Comparison of ENCODE assay signal across 8 mouse cellular contexts in genomic region chr17:70852686-70853386, GRCm38 (mm10). TPM values are rescaled to one million over a fixed set of nuclear protein-coding genes. Genes with fewer than 3 reads are reported as not detected.
DNase-seq lines count a peak whose midpoint lies in the region; ATAC-seq and TF ChIP-seq lines count a peak whose summit lies in the region.

No protein-coding gene starts in this region.

- H3K9ac ChIP-seq in embryonic facial prominence, embryonic 15.5 days, result peak overlapping the region; percentile 70
- H3K9ac ChIP-seq in heart, embryonic 15.5 days, result peak overlapping the region; percentile 85
- peak overlapping the region; percentile 83 for H3K9ac ChIP-seq in neural tube, embryonic 13.5 days

- no peak for TF ChIP-seq CTCF in lung, adult 2 months (IDR thresholded peaks at IDR 0.05; ENCODE audit: insufficient read depth, low read length)

- TF ChIP-seq POLR2A in lung, adult 2 months (IDR thresholded peaks at IDR 0.05; ENCODE audit: borderline replicate concordance, extremely low read depth, low read depth, low read length), result peak; percentile 42; the same call in 1 of the 2 replicates

- peak; percentile 82 for DNase-seq in CD4-positive, CD25-positive, alpha-beta regulatory T cell, adult 2 months (ENCODE audit: low read depth, low spot score)
- peak; percentile 90 for DNase-seq in adrenal gland, postnatal 10 days
- peak; percentile 92 for DNase-seq in kidney, postnatal 14 days
- peak; percentile 86 for DNase-seq in lung, adult 2 months
- peak; percentile 53 to 71 for DNase-seq in thymus, postnatal 10 days (ENCODE audit: low spot score in 2 of 2)

- peaks cover 6% of the 10 kb centered on the region; the same call in 1 of the 2 replicates for H3K4me1 ChIP-seq in embryonic facial prominence, embryonic 15.5 days
- peaks cover 6% of the 10 kb centered on the region for H3K4me1 ChIP-seq in heart, embryonic 15.5 days (replicated peaks)
- 0 out of 2 replicates have a peak, but pooled peaks cover 4% of the 10 kb centered on the region for H3K4me1 ChIP-seq in lung, adult 2 months (ENCODE audit: control insufficient read depth, insufficient read depth, low read length)
- H3K4me1 ChIP-seq in neural tube, embryonic 13.5 days (replicated peaks), result peaks cover 54% of the 10 kb centered on the region

- WGBS in embryonic facial prominence, embryonic 15.5 days, result under 1% methylated on average over 51 of the region's 51 CpGs
- WGBS in heart, embryonic 15.5 days, result under 1% methylated on average over 51 of the region's 51 CpGs
- under 1% methylated on average over 51 of the region's 51 CpGs for WGBS in lung, adult 2 months
- under 1% methylated on average over 51 of the region's 51 CpGs for WGBS in neural tube, embryonic 13.5 days

- H3K27me3 ChIP-seq in embryonic facial prominence, embryonic 15.5 days, result no peaks in the 10 kb centered on the region
- no peaks in the 10 kb centered on the region for H3K27me3 ChIP-seq in heart, embryonic 15.5 days
- H3K27me3 ChIP-seq in neural tube, embryonic 13.5 days, result peaks cover 29% of the 10 kb centered on the region

- H3K36me3 ChIP-seq in embryonic facial prominence, embryonic 15.5 days, result no peaks in the 10 kb centered on the region
- H3K36me3 ChIP-seq in heart, embryonic 15.5 days, result no peaks in the 10 kb centered on the region
- H3K36me3 ChIP-seq in neural tube, embryonic 13.5 days, result no peaks in the 10 kb centered on the region

- no peaks in the 10 kb centered on the region for H3K9me3 ChIP-seq in embryonic facial prominence, embryonic 15.5 days (replicated peaks)
- H3K9me3 ChIP-seq in heart, embryonic 15.5 days (replicated peaks), result no peaks in the 10 kb centered on the region
- no peaks in the 10 kb centered on the region for H3K9me3 ChIP-seq in neural tube, embryonic 13.5 days

- H3K4me2 ChIP-seq in embryonic facial prominence, embryonic 15.5 days (replicated peaks), result peak overlapping the region; percentile 97
- peak overlapping the region; percentile 98 for H3K4me2 ChIP-seq in heart, embryonic 15.5 days
- H3K4me2 ChIP-seq in neural tube, embryonic 13.5 days, result peak overlapping the region; percentile 98

- ATAC-seq in embryonic facial prominence, embryonic 15.5 days (ENCODE audit: insufficient number of reproducible peaks, low FRiP score, low TSS enrichment, low read depth), result peak; percentile 52
- peak; percentile 64 for ATAC-seq in heart, embryonic 15.5 days (replicated peaks; ENCODE audit: insufficient number of reproducible peaks, insufficient read depth, low FRiP score, low read depth)
- ATAC-seq in neural tube, embryonic 13.5 days (ENCODE audit: low read depth), result peak; percentile 67

- peak overlapping the region; percentile 99 for H3K27ac ChIP-seq in embryonic facial prominence, embryonic 15.5 days (replicated peaks)
- H3K27ac ChIP-seq in heart, embryonic 15.5 days, result peak overlapping the region; percentile 96
- peak overlapping the region; percentile 91 for H3K27ac ChIP-seq in neural tube, embryonic 13.5 days (replicated peaks)

- peak overlapping the region; percentile 74 for H3K4me3 ChIP-seq in embryonic facial prominence, embryonic 15.5 days (replicated peaks)
- H3K4me3 ChIP-seq in heart, embryonic 15.5 days, result peak overlapping the region; percentile 83
- peak overlapping the region; percentile 89 for H3K4me3 ChIP-seq in lung, adult 2 months (replicated peaks; ENCODE audit: extremely low read depth, low read depth, low read length)
- H3K4me3 ChIP-seq in neural tube, embryonic 13.5 days, result peak overlapping the region; percentile 64

RNA-seq across cellular contexts. Expression of gene Tgif1, which starts 0.5 kb away (rescaled TPM):
- total RNA-seq in adrenal gland, postnatal 10 days (2021), result 10 to 100 TPM; 35.7 to 51.8 TPM
- polyA plus RNA-seq in embryonic facial prominence, embryonic 15.5 days (2015; fragmentation: Nextera tagmentation; extraction: Ambion mirVana), result 70.2 and 74.4 TPM in 2 replicates
- polyA plus RNA-seq in heart, embryonic 15.5 days (2015; fragmentation: Nextera tagmentation; extraction: Ambion mirVana), result 19.6 and 28.1 TPM in 2 replicates
- 14.1 and 25.2 TPM in 2 replicates for polyA plus RNA-seq in lung, adult 2 months (2012; rRNA removed)
- polyA plus RNA-seq in neural tube, embryonic 13.5 days (2015; fragmentation: Nextera tagmentation; extraction: Ambion mirVana), result 26.7 and 27.8 TPM in 2 replicates

Comparison
In these comparisons a context has a peak if more than half of its experiments do, and no peak if none do; other contexts are left out.
1. Peak in every context shown above with its lines: DNase-seq, ATAC-seq, H3K4me3 ChIP-seq and H3K27ac ChIP-seq.